In the genomic region with DNA sequence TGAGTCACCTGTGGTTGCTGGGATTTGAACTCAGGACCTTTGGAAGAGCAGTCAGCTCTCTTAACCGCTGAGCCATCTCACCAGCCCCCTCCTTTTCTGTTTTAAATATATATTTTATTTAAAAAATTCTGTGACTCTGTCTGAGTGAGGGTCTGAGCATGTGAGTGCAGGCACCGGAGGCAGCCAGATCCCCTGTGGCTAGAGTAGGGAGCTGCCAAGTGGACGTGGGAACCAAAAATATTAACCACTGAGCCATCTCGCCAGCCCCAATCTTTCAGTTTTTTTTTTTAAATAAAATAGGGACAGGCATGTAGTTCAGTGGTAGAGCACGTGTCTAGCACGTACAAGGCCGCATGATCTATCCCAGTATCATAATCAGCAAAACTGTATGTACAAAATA, we compare ENCODE assay signal across 16 mouse cellular contexts.
"Had no signal": no experiment of that assay in that cellular context is flagged by ENCODE, and none has a peak within 500 bp of the region (broad histone marks: within the 10 kb centered on the region; RNA-seq: fewer than 3 reads in every experiment).

No protein-coding gene starts in this region.

- DNase-seq: heart, postnatal 10 days; heart, postnatal 14 days; heart, postnatal 36 days; heart, postnatal 4 days; kidney, adult 11 months; kidney, adult 18-20 months; kidney, adult 2 months; kidney, adult 8-10 months; kidney, adult 9 months; kidney, postnatal 10 days; kidney, postnatal 14 days; kidney, postnatal 25 days; kidney, postnatal 36 days; kidney, postnatal 4 days; layer of hippocampus, adult 9-11 months; layer of hippocampus, postnatal 36 days had no signal
